Mouse (Mus musculus) liver, embryonic 14.5 days (tissue): Measurements from ENCODE around the gene Gpr84.

Source experiments
- CTCF ChIP-seq: IDR thresholded peaks from 2 replicates; pipeline ENCODE4 v1.5.1; 2016; ENCODE audit warnings: antibody characterized with exemption, low read depth, control low read depth
- EP300 ChIP-seq: IDR thresholded peaks from 2 replicates; pipeline ENCODE4 v1.6.1; 2016; ENCODE audit warnings: antibody characterized with exemption, low read depth

- TF ChIP-seq CTCF (no peak), EP300 (no peak)
Measured at GRCm38 (mm10) chr15:103259989-103260388, 50.4 kb downstream of the Gpr84 start.
